Mouse (Mus musculus): ENCODE measurements around the gene Olfr112.

The Olfr112 gene

GRCm38 (mm10) chr17:37569351-37569750 lies at the start of gene Olfr112:
Gene Olfr112, minus strand, starts transcription at chr17:37569451.

GRCm38 (mm10) chr17:37592643-37593042 lies 23.4 kb upstream of the Olfr112 start, which contains the start of gene Olfr114:
Gene Olfr114, minus strand, starts transcription at chr17:37592743.

GRCm38 (mm10) chr17:37577563-37577962 lies 8.3 kb upstream of the Olfr112 start, which contains the start of gene Olfr113:
Gene Olfr113, minus strand, starts transcription at chr17:37577663.

GRCm38 (mm10) chr17:37558913-37559615 lies 10.2 kb downstream of the Olfr112 start:
- WGBS = 57% methylated on average over 1 of the region's 1 CpGs

- WGBS = 41% methylated on average over 3 of the region's 3 CpGs
These were observed 25.3 kb downstream of the Olfr112 start for GRCm38 (mm10) chr17:37543800-37544435.

GRCm38 (mm10) chr17:37541454-37542119 lies 27.7 kb downstream of the Olfr112 start:
- 74% methylated on average over 4 of the region's 4 CpGs for WGBS

- WGBS = 20% methylated on average over 1 of the region's 1 CpGs
These were observed 30.8 kb downstream of the Olfr112 start for GRCm38 (mm10) chr17:37538416-37538815.

- WGBS = 66% methylated on average over 1 of the region's 1 CpGs
These were observed 43.8 kb downstream of the Olfr112 start for GRCm38 (mm10) chr17:37525427-37525826.
